Mouse (Mus musculus): ENCODE measurements around the gene Stat2.
"Not testable (repeated sequence)": the region's sequence is repeated elsewhere in the genome, so short reads cannot be mapped to it uniquely, and the experiment has no call there.

Gene Stat2

DNA sequence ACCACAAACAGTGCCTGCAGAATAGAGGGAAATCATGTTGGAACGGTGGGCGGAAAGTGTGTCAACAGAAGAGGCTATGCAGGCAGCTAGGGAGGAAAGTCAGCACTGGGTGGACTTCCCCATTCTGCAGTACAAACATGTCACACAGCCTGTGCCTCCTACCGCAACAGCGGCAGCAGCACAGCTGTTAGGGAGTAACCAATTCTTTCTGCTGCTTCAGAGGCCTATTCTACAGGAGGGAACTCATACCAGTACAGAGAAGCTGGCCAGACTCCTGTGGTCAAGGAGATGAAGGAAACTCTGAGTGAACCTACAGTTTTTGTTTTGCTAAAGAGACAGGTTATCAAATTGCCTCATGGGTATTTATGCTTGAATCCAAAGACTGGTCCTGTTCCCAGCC lies 11.4 kb upstream of the Stat2 start:
- no peak for DNase-seq (ENCODE audit: low read depth, low spot score)

DNA sequence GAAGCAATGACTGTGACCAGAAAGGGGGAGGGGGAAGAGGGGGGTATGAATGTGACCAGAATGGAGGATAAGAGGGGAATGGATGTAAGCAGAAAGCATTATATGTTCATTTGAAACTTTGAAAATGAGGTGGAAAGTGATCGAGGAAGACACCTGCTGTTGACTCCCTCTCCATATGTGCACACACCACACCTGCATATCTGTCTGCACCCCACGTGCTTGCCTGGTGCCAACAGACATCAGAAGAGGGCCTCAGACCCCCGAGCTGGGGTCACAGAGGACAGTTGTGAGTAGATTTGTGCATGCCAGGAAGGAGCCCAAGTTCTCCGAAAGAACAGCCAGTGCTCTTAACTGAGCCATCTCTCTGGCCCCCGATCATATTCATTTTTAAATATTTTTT lies 10.4 kb upstream of the Stat2 start:
- DNase-seq (ENCODE audit: low read depth, low spot score), result no peak

GRCm38 (mm10) chr10:128260376-128260775 lies 10.0 kb upstream of the Stat2 start:
- not testable (repeated sequence) for DNase-seq (ENCODE audit: low read depth, low spot score)

GRCm38 (mm10) chr10:128262300-128262699 lies 8.1 kb upstream of the Stat2 start:
- peak; percentile 91 for DNase-seq (ENCODE audit: low read depth, low spot score)

GRCm38 (mm10) chr10:128263393-128264310 lies 6.7 kb upstream of the Stat2 start:
- no peak for DNase-seq (ENCODE audit: low read depth, low spot score)

DNA sequence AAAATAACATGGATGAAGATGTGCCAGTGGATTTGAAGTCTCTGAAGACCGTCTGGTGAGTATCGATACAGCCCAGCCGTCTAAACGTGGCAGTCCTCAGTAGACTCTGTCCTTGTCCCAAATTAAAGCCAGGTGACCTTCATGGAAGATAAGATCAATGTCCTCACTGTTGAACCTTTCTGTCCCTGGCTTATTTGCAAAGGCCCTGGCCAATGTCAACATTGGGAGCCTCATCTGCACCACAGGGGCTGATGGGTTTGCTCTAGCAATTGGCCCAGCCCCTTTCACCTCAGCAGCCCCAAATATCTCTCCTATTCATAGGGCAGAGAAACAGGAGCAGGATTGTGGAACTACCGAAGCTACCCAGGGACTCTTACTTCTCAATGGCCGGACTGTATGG lies 2.0 kb upstream of the Stat2 start, which contains the start of gene Apof:
Apof (plus strand) TSS at position 301 of the 400 bp plus-strand sequence.
- peak; percentile 52 for DNase-seq (ENCODE audit: low read depth, low spot score)

DNA sequence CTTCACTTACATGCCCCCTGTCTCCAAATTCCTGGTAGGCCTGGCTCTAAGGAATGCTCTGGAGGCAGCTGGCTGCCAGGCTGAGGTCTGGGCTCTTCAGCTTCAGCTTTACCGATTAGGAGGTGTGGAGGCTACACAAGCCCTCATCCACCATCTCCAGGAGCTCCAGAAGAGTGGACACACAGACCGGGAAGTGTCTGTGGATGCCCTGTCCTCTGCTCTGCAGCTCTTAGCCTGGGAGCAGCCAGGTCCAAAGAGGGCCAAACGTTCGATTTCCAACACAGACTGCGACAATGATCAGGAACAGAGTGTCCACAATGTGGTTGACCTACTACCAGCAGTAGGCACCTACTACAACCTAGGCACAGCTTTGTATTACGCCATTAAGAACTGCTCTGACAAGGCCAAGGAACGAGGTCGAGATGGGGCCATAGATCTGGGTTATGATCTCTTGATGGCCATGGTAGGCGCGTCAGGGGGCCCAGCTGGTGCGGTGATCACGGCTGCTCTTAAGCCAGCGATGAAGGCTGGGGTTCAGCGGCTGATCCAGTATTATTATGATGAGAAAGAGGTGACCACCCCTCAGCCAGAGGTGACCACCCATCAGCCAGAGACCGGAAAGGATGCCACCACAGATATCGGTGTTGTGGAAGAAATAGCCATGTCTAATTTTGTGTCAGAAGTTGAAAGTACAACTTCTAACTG lies 1.0 kb upstream of the Stat2 start:
- DNase-seq (ENCODE audit: low read depth, low spot score), result no peak

DNA sequence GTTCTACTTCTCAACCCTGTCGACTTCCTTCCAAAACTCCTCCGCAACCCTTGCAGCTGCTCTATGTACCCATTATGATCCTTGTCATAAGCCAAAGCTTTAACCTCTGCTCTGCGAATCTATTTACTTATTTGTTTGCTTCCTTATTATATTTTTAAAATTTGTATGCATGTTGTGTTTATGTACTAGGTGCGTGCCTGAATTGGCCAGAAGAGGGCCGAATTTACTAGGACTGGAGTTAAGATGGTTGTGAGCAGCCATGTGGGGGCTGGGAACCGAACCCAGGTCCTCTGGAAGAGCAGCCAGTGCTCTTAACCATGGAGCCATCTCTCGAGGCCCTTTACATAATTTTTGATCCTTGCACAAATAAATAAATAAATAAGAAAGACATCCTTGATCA lies 507 bp downstream of the Stat2 start:
- DNase-seq (ENCODE audit: low read depth, low spot score), result peak; percentile 57

GRCm38 (mm10) chr10:128271883-128272282 lies 1.5 kb downstream of the Stat2 start:
- peak; percentile 41 for DNase-seq (ENCODE audit: low read depth, low spot score)

GRCm38 (mm10) chr10:128272819-128273439 lies 2.6 kb downstream of the Stat2 start:
- DNase-seq (ENCODE audit: low read depth, low spot score), result not testable (repeated sequence)

- DNase-seq (ENCODE audit: low read depth, low spot score), result not testable (repeated sequence)
These were observed 5.0 kb downstream of the Stat2 start for GRCm38 (mm10) chr10:128275374-128275773.

- DNase-seq (ENCODE audit: low read depth, low spot score), result no peak
These were observed 7.8 kb downstream of the Stat2 start for GRCm38 (mm10) chr10:128278158-128278557.

GRCm38 (mm10) chr10:128280943-128281342 lies 10.6 kb downstream of the Stat2 start:
- DNase-seq (ENCODE audit: low read depth, low spot score), result no peak

DNA sequence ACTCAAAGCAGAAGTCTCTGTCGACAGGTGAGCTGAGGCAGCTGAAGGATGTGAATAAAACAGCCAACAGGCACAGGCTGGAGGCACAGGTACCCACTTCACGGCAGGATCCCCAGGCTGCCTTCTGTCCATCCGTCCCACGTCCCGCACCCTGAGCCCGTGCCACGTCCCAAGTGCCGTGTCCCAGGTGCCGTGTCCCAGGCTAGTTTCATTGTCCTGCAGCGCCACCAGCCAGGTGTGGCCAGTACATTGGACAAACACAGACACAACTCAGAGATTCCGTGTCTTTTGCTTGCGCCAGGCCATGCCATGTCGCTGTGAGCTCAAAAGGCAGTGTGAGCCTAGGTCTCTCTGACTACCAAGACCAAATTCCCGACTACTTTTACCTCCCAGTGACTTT lies 11.3 kb downstream of the Stat2 start:
- no peak for DNase-seq (ENCODE audit: low read depth, low spot score)

GRCm38 (mm10) chr10:128282886-128283450 lies 12.6 kb downstream of the Stat2 start:
- no peak for DNase-seq (ENCODE audit: low read depth, low spot score)

GRCm38 (mm10) chr10:128283604-128284579 lies 13.5 kb downstream of the Stat2 start:
- DNase-seq (ENCODE audit: low read depth, low spot score), result peak; percentile 90

GRCm38 (mm10) chr10:128290594-128290993 lies 20.2 kb downstream of the Stat2 start:
- not testable (repeated sequence) for DNase-seq (ENCODE audit: low read depth, low spot score)

DNA sequence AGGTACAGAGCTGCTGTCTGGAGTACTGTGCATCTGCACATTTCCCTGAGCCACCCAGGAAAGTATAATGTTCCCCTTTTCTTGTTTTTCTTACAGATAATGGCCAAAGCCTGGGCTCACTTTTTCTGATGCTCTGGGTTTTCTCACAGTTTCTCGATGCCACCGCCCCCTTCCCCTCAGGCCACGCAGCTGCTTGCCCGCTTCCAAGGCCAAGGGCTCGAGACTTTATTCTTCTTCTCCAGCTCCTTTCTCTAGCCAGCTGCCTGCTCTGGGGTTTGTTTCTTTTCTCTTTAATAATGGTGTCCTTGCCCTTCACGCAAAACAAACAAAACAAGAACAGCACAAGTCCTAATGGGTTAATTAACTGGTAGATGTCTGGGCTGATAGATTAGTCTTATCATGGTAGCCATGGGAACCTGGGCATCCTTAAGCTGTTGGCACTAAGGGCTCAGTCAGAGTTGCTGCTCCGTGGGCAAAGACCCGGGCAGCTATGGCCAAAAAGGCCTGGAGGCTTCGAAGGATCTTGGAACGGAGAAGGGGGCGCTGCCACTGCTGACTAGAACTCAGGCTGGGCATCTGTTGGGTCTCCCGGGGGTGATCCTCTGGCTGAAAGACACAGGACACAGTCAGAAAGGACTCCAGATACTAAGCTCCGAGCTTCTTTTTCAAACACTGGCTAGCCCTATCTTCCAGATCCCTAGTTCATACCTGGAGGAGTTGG lies 26.2 kb downstream of the Stat2 start:
- no peak for DNase-seq (ENCODE audit: low read depth, low spot score)

DNA sequence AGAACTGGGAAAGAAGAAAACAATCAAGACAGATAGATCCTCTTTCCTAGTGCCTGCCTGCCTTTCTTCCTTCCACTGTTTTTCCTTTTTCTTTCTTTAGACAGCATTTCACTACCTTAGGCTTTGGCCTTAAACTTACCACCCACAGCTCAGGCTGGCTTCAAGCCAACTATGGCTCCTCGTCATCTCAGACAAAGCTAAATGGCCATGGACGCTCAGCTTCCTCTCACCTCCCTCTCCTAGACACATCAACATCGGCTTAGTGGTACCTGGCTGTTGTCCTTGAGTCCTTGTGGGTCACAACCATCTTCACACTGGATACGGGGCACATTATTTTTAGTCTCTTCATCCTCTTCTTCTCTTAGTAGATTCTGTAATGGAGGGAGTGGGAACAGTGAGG lies 26.9 kb downstream of the Stat2 start:
- no peak for DNase-seq (ENCODE audit: low read depth, low spot score)

DNA sequence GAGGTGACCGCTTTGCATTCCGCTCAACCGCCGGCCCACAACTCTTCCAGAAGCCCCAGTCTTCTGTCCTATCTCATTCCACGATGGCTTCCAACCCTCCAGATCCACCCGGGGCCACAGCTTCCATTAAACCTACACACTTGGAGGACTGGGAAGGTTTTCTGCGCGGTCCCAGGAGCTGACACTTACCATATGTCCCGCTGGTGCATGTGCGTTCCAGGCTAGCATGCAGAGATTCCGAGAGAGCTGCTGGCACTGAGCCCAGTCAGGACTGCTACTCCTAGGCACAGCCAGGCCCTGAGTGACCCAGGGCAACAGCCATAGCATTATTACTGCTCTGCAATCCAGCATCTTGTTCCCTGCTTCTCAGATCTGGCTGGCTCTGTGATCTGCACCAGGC lies 27.3 kb downstream of the Stat2 start:
- DNase-seq (ENCODE audit: low read depth, low spot score), result peak; percentile 45
